Mouse (Mus musculus): Measurements from ENCODE around the gene Zfp60.

DNA sequence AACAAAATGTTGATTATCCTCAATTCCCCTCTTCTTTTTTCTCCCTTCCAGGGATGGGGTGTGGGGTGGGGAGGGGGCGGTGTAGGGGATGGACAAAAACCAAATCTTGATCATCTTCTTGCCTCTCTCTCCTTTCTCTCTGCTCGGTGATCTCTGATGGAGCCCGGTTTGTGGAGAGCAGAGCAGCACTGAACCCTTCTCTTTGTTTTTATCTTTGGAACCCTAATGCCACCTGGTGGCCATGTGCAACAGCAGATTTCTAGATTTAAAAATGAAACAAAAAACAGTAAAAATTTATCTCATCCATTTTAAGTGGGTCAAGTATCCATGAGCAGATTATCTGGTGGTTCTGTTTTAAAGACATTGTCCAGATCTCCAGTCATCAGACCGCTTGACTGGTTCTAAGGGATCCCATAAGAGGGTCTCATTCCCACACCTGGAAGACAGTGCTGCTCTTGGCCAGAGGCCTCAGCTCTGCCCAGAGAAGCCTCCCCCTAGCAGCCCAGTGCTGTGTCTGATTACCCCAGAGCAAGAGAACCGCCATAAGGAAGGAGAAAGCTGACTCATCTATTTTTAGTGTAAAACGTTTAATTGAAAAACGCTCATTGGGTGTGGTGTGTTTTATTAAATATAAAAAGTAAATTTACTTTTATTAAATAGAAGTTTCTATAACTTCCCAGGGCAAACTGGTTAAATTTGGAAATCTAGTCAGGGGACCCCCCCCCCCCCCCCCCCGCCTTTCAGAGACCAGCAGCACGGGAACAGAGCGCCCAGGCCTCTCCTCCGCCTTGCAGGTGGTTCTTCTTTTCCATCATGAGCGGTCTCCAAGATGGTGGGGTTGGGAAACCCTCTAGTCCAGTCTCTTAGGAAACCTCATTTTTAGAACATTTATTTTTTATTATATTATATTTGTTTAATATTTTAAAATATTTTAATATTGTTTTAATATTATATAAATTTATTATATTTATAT is 5.3 kb upstream of the Zfp60 start:
- TF ChIP-seq POLR2A (IDR thresholded peaks at IDR 0.05; ENCODE audit: control insufficient read depth, low read depth, low read length) (no peak), CTCF (IDR thresholded peaks at IDR 0.05; ENCODE audit: control insufficient read depth, insufficient read depth, insufficient replicate concordance, low read depth, low read length) (no peak)

Measured in testis, adult 2 months (tissue).